Mouse (Mus musculus) hindbrain, postnatal 0 days (tissue): ENCODE measurements at regions not wholly inside any gene's neighbourhood (a gene's known extent, or its start where the extent isn't known, plus 50 kb on each side); places are given as distances from the start of the nearest gene placed in this dataset.

Source experiments
- ATAC-seq: fragments of 200-750 bp; cut with Nextera tagmentation; 2 replicates; pipeline ENCODE4 v1.8.0; 2017; ENCODE audit warnings: mild to moderate bottlenecking, moderate TSS enrichment, moderate library complexity
- DNase-seq: peaks from one replicate; pipeline ENCODE4 v3.0.0-alpha.2; 2015; ENCODE audit warnings: low spot score
- H3K27ac ChIP-seq: fragments of 300-500 bp; sonication (generic); 2 replicates; pipeline ENCODE4 v1.5.1; 2014; ENCODE audit warnings: mild to moderate bottlenecking
- H3K27me3 ChIP-seq: fragments of 300-500 bp; sonication (generic); 2 replicates; pipeline ENCODE4 v1.6.1; 2014; ENCODE audit warnings: low read length, mixed read lengths; ENCODE audit not compliant: insufficient read depth
- H3K36me3 ChIP-seq: fragments of 300-500 bp; sonication (generic); 2 replicates; pipeline ENCODE4 v1.6.1; 2014; ENCODE audit warnings: low read length, mixed read lengths; ENCODE audit not compliant: insufficient read depth
- H3K4me1 ChIP-seq: fragments of 300-500 bp; sonication (generic); 2 replicates; pipeline ENCODE4 v1.6.1; 2014; ENCODE audit warnings: antibody characterized with exemption, low read length, mixed read lengths; ENCODE audit not compliant: insufficient read depth
- H3K4me2 ChIP-seq: fragments of 300-500 bp; sonication (generic); 2 replicates; pipeline ENCODE4 v1.6.1; 2014; ENCODE audit warnings: low read depth, mild to moderate bottlenecking, low read length, moderate library complexity, mixed read lengths
- H3K4me3 ChIP-seq: fragments of 300-500 bp; sonication (generic); 2 replicates; pipeline ENCODE4 v1.5.1; 2014; ENCODE audit warnings: low read length
- H3K9ac ChIP-seq: fragments of 300-500 bp; sonication (generic); replicated peaks from 2 replicates; pipeline ENCODE4 v1.6.1; 2014; ENCODE audit warnings: mild to moderate bottlenecking, low read length, moderate library complexity, mixed read lengths
- H3K9me3 ChIP-seq: fragments of 300-500 bp; sonication (generic); 2 replicates; pipeline ENCODE4 v1.6.1; 2016; ENCODE audit warnings: low read length, mixed read lengths
- CTCF ChIP-seq: IDR thresholded peaks from 2 replicates; pipeline ENCODE4 v1.5.1; 2016; ENCODE audit warnings: antibody characterized with exemption, control low read depth, low read depth
- WGBS: fragments of 180-500 bp; shearing (Covaris S2); extraction: QIAGEN DNeasy Blood & Tissue Kit; methylation state at CpG from one replicate; pipeline ENCODE4 v1.1.7; 2014; 5-methylcytosine and 5-hydroxymethylcytosine counted together

DNA sequence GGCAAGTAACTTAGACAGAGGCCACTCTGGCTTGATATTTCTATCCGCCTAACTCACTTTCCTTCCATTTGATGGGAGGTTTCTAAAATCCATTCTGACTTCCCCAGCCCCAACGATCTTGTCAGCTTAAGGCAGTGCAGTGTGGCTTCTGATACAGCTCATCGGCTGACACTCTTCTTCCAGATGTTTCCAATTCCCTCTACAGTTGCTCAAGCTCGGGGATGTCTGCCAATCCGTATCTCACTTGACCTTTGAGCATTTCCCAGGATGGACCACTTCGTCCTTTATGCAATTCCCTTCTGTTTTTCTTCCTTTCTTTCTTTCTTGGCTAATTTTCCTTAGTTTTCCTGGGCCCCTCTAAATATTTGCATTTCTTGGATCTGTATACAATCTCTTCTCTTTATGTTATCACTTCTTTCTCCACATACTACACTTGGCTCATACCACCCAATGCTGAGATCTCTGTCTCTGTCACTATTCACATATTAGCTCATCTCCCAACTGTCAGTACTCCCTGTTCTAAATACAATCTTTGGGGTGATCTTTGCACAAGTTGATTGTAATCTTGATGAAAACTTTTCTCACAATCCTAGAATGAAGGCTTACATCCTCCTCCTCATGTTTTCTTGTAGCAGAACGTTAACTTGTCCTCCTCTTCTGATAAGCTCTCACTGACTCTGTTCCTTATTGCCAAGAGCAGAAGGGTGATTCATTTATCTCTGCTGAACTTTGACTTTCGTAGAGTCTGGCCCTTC is 2636.5 kb upstream of the Gm7489 start:
- no peak for ATAC-seq

DNA sequence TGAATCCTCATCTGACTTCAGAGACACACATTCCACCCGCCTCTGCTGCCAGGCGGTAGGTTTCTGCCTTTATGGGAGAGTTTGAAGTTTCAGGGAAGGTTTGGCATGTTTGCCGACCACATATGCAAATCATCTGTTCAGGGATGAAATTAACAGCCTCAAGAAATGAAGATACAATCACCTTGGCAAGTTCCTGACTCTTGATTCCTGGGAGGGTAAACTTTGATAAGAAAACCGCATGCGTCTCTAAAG is 2636.0 kb upstream of the Gm7489 start:
- 89% methylated on average over 5 of the region's 5 CpGs for WGBS
- no peak for ATAC-seq
- Histone ChIP-seq H3K4me2 (no peak overlapping the region), H3K4me1 (no peaks in the 10 kb centered on the region), H3K9me3 (no peaks in the 10 kb centered on the region), H3K27ac (no peak overlapping the region), H3K27me3 (no peaks in the 10 kb centered on the region), H3K36me3 (no peaks in the 10 kb centered on the region), H3K4me3 (no peak overlapping the region), H3K9ac (no peak overlapping the region)
- DNase-seq, result no peak
- TF ChIP-seq CTCF, result no peak

More for the DNA sequence above, 2636.5 kb upstream of the Gm7489 start:
- TF ChIP-seq CTCF, result no peak
- no peaks in the 10 kb centered on the region for H3K4me1 ChIP-seq
- no peaks in the 10 kb centered on the region for H3K36me3 ChIP-seq
- no peak overlapping the region for H3K4me2 ChIP-seq
- no peak for DNase-seq
- 83% methylated on average over 8 of the region's 8 CpGs for WGBS
- no peak overlapping the region for H3K9ac ChIP-seq
- H3K4me3 ChIP-seq, result no peak overlapping the region
- H3K27ac ChIP-seq, result no peak overlapping the region
- no peaks in the 10 kb centered on the region for H3K9me3 ChIP-seq
- no peaks in the 10 kb centered on the region for H3K27me3 ChIP-seq

DNA sequence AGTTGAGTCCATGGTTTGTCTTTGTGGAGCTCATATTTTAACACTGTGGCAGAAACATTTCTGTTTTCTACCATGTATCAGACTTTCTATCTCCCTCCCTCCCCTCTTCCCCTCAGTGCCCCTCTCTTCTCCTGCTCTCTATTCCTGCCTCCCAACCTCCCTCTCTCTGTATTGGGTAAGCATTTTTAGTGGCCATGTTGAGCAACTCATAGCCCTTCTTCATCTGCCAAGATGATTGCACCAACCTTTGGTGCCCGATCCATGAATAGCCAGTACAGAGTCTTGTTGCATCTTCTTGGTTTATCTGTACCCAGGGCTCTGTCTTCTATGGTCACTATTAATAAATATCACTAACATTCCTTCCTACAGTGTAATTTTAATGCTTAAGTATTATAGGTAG is 2630.6 kb upstream of the Gm7489 start:
- ATAC-seq (no peak), DNase-seq (no peak)
- Histone ChIP-seq H3K9me3 (no peaks in the 10 kb centered on the region), H3K4me2 (no peak overlapping the region), H3K9ac (no peak overlapping the region), H3K27me3 (no peaks in the 10 kb centered on the region), H3K4me3 (no peak overlapping the region), H3K36me3 (no peaks in the 10 kb centered on the region), H3K4me1 (no peaks in the 10 kb centered on the region), H3K27ac (no peak overlapping the region)
- 100% methylated on average over 1 of the region's 1 CpGs for WGBS
- TF ChIP-seq CTCF, result no peak

DNA sequence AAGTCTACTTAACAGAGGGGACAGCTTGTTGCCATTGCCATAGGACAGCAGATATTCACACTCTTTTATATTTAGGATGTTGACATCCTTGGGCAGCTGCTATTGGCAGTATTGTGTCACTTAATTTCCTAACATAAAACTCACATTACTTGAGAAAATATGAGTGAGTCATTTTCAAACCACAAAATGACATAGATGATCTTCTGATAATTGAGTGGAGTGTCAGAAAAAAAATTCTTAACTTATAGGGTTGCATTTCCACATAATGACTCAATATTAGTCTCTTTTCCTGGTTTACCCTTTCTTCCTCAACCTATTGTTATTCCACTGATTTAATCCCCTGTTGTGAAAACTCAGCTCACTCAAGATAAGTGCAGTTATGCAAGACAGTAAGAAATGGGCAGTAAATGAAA is 2629.5 kb upstream of the Gm7489 start:
- H3K27me3 ChIP-seq, result no peaks in the 10 kb centered on the region
- H3K4me1 ChIP-seq, result no peaks in the 10 kb centered on the region
- no peak overlapping the region for H3K27ac ChIP-seq
- no peak overlapping the region for H3K9ac ChIP-seq
- no peaks in the 10 kb centered on the region for H3K9me3 ChIP-seq
- no peak overlapping the region for H3K4me2 ChIP-seq
- DNase-seq (no peak), ATAC-seq (no peak)
- H3K4me3 ChIP-seq, result no peak overlapping the region
- no peak for TF ChIP-seq CTCF
- no peaks in the 10 kb centered on the region for H3K36me3 ChIP-seq

DNA sequence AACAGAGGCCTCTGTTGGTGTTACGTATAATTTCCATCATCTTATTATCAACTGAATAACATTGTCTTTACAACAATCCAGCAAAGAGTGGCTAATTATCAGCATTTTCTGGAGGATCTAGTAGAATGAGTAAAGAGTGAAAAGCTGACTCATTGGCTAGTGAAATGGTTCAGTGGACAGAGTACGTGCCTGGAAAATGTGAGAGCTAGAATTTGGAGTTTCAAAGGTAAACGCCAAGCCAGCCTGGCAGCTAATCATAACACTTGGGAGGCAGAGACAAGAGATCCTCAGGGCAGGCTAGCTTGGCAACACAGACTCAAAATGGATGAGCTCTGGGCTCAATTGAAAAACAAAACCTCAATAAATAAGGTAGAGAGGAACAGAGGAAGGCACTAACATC is 2628.0 kb upstream of the Gm7489 start:
- WGBS, result 81% methylated on average over 3 of the region's 3 CpGs
- Histone ChIP-seq H3K4me2 (no peak overlapping the region), H3K9ac (no peak overlapping the region), H3K4me1 (no peaks in the 10 kb centered on the region), H3K27ac (no peak overlapping the region), H3K27me3 (no peaks in the 10 kb centered on the region), H3K9me3 (no peaks in the 10 kb centered on the region), H3K36me3 (no peaks in the 10 kb centered on the region), H3K4me3 (no peak overlapping the region)
- DNase-seq (no peak), ATAC-seq (no peak)
- TF ChIP-seq CTCF, result no peak

DNA sequence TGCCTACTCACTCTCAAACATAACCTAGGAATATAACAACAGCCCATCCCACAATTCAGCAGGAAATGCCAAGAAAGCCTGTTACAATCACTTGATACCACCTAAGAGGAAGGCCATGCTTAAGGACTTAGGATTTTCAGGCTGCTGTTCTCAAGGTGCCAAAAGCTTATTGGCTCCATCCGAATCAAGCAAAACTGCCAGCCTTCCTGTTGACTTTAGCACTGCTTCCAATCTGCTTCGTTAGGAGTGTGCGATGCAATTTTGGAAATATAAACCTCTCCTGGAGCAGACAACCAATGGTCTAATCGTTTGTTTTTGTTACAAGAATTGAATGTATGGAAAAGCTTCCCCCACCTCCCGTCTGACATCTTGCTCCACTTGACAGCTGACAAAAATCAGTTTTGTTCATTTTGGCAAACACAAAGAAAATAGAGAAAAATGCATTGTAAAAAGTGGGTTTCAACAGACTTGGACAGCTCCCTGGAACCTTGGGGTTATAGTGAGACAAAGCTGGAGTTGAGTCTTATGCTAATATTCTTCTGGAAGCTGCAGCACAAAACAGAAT is 2620.0 kb upstream of the Gm7489 start:
- no peaks in the 10 kb centered on the region for H3K4me1 ChIP-seq
- no peak overlapping the region for H3K4me3 ChIP-seq
- H3K9me3 ChIP-seq, result no peaks in the 10 kb centered on the region
- no peak overlapping the region for H3K4me2 ChIP-seq
- ATAC-seq (no peak), DNase-seq (no peak)
- 61% methylated on average over 5 of the region's 5 CpGs for WGBS
- TF ChIP-seq CTCF, result no peak
- H3K27ac ChIP-seq, result no peak overlapping the region
- H3K9ac ChIP-seq, result no peak overlapping the region
- no peaks in the 10 kb centered on the region for H3K36me3 ChIP-seq
- H3K27me3 ChIP-seq, result no peaks in the 10 kb centered on the region

DNA sequence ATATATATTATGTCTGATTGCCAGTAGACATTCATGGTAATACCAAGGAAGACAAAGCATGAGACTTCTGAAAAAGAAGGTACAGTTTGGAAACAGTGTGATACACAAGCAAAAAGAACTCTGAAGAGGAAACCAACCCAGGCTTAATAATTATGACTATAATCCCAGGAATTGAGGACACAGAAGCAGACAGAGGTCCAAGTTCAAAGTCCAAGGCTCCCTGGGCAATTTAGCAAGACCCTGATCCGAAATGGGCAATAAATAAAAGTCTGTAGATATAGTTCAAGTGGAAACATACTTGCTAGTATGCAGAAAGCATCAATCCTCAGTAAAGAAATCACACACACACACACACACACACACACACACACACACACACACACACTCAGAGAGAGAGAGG is 2618.7 kb upstream of the Gm7489 start:
- Histone ChIP-seq H3K4me3 (no peak overlapping the region), H3K27me3 (no peaks in the 10 kb centered on the region), H3K4me2 (no peak overlapping the region), H3K9ac (no peak overlapping the region), H3K36me3 (no peaks in the 10 kb centered on the region), H3K27ac (no peak overlapping the region), H3K9me3 (no peaks in the 10 kb centered on the region), H3K4me1 (no peaks in the 10 kb centered on the region)
- ATAC-seq, result no peak
- WGBS, result 73% methylated on average over 1 of the region's 1 CpGs
- DNase-seq, result no peak
- no peak for TF ChIP-seq CTCF
